Mouse (Mus musculus) embryonic facial prominence, embryonic 11.5 days (tissue): ENCODE measurements around the gene Tbxa2r. TPM values are rescaled to one million over a fixed set of nuclear protein-coding genes. Genes with fewer than 3 reads are reported as not detected.

ENCODE experiments used
- ATAC-seq: fragments of 200-750 bp; cut with Nextera tagmentation; replicated peaks from 2 replicates; pipeline ENCODE4 v1.8.0; 2017; ENCODE audit warnings: low read depth; ENCODE audit not compliant: insufficient number of reproducible peaks, low FRiP score, low TSS enrichment
- DNase-seq: peaks from one replicate; pipeline ENCODE4 v3.0.0-alpha.2; 2015; ENCODE audit warnings: low spot score
- H3K27ac ChIP-seq: fragments of 300-500 bp; sonication (generic); replicated peaks from 2 replicates; pipeline ENCODE4 v1.5.1; 2014; ENCODE audit warnings: mild to moderate bottlenecking, low read depth, low read length, control low read depth
- H3K27me3 ChIP-seq: fragments of 300-500 bp; sonication (generic); 2 replicates; pipeline ENCODE4 v1.6.1; 2014; ENCODE audit warnings: mild to moderate bottlenecking, low read length, moderate library complexity, mixed read lengths; ENCODE audit not compliant: control insufficient read depth, insufficient read depth
- H3K36me3 ChIP-seq: fragments of 300-500 bp; sonication (generic); replicated peaks from 2 replicates; pipeline ENCODE4 v1.6.1; 2014; ENCODE audit warnings: low read depth, mild to moderate bottlenecking, low read length, moderate library complexity, mixed read lengths; ENCODE audit not compliant: control insufficient read depth, insufficient read depth
- H3K4me1 ChIP-seq: fragments of 300-500 bp; sonication (generic); 2 replicates; pipeline ENCODE4 v1.6.1; 2014; ENCODE audit warnings: low read length, mixed read lengths; ENCODE audit not compliant: control insufficient read depth, insufficient read depth
- H3K4me2 ChIP-seq: fragments of 300-500 bp; sonication (generic); 2 replicates; pipeline ENCODE4 v1.6.1; 2014; ENCODE audit warnings: low read depth, mild to moderate bottlenecking, control low read depth, low read length, moderate library complexity
- H3K4me3 ChIP-seq: fragments of 300-500 bp; sonication (generic); 2 replicates; pipeline ENCODE4 v1.5.1; 2014; ENCODE audit warnings: low read depth, low read length, control low read depth
- H3K9ac ChIP-seq: fragments of 300-500 bp; sonication (generic); replicated peaks from 2 replicates; pipeline ENCODE4 v1.6.1; 2014; ENCODE audit warnings: mild to moderate bottlenecking, control low read depth, low read length
- H3K9me3 ChIP-seq: fragments of 300-500 bp; sonication (generic); replicated peaks from 2 replicates; pipeline ENCODE4 v1.6.1; 2016; ENCODE audit warnings: mild to moderate bottlenecking, low read length, inconsistent platforms, mixed read lengths; ENCODE audit not compliant: control insufficient read depth
- WGBS: fragments of 180-500 bp; shearing (Covaris S2); extraction: QIAGEN DNeasy Blood & Tissue Kit; methylation state at CpG from one replicate; pipeline ENCODE4 v1.1.7; 2014; 5-methylcytosine and 5-hydroxymethylcytosine counted together
- polyA plus RNA-seq: library from polyadenylated mRNA; unstranded; fragments of >200 nt; fragmentation: Nextera tagmentation; extraction: Ambion mirVana; gene quantifications from 2 replicates; pipeline ENCODE4 v1.2.1, GENCODE M21; 2014

Tbxa2r gene
- polyA plus RNA-seq, 1 experiment from 2014 or later, result 1.4 TPM

- no peaks in the 10 kb centered on the region for H3K9me3 ChIP-seq
- no peaks in the 10 kb centered on the region for H3K4me1 ChIP-seq
- peaks cover 7% of the 10 kb centered on the region for H3K36me3 ChIP-seq
- WGBS, result 4% methylated on average over 50 of the region's 54 CpGs
- peak within 1 kb of the TSS; percentile 94 for H3K4me3 ChIP-seq
- peak within 1 kb of the TSS; percentile 44 for H3K27ac ChIP-seq
- peak; percentile 98 for DNase-seq
- H3K27me3 ChIP-seq, result no peaks in the 10 kb centered on the region
- peak within 1 kb of the TSS; percentile 82 for H3K4me2 ChIP-seq
- ATAC-seq, result peak; percentile 91
- H3K9ac ChIP-seq, result peak within 1 kb of the TSS; percentile 82
These were observed 55.5 kb downstream of the Tbxa2r start, which contains the start of the genes Dohh and Gm48551 for GRCm38 (mm10) chr10:81383802-81384604. Gene Dohh, plus strand, starts transcription at chr10:81384428. Gene Gm48551, plus strand, starts transcription at chr10:81384466.

- DNase-seq, result no peak
- Histone ChIP-seq H3K36me3 (peaks cover 7% of the 10 kb centered on the region), H3K4me3 (peak overlapping the region; percentile 94), H3K9me3 (no peaks in the 10 kb centered on the region), H3K4me2 (peak overlapping the region; percentile 82), H3K27me3 (no peaks in the 10 kb centered on the region), H3K9ac (peak overlapping the region; percentile 82), H3K27ac (peak overlapping the region; percentile 44), H3K4me1 (no peaks in the 10 kb centered on the region)
- ATAC-seq, result peak; percentile 30; the same call in 1 of the 2 replicates
- WGBS, result 1% methylated on average over 19 of the region's 19 CpGs
These were observed 56.1 kb downstream of the Tbxa2r start for GRCm38 (mm10) chr10:81384605-81384982.

Other genes starting within 250 kb of the Tbxa2r start
- 0.08 TPM in 2 replicates for gene Creb3l3, start 229.9 kb upstream of the Tbxa2r start, polyA plus RNA-seq
- gene Map2k2, start 222.8 kb upstream of the Tbxa2r start, polyA plus RNA-seq, result 191 and 192 TPM in 2 replicates
- 4.9 and 5.5 TPM in 2 replicates for gene Zbtb7a, start 193.5 kb upstream of the Tbxa2r start, polyA plus RNA-seq
- 36.1 and 46.5 TPM in 2 replicates for gene Pias4, start 160.8 kb upstream of the Tbxa2r start, polyA plus RNA-seq
- gene Eef2, start 152.1 kb upstream of the Tbxa2r start, polyA plus RNA-seq, result 417 and 424 TPM in 2 replicates
- 47.4 and 49.4 TPM in 2 replicates for gene Dapk3, start 145.7 kb upstream of the Tbxa2r start, polyA plus RNA-seq
- not detected in 2 replicates for gene 4930442H23Rik, start 144.9 kb upstream of the Tbxa2r start, polyA plus RNA-seq
- gene Nmrk2, start 126.7 kb upstream of the Tbxa2r start, polyA plus RNA-seq, result not detected in 2 replicates
- 4.1 and 5.3 TPM in 2 replicates for gene Atcay, start 97.9 kb upstream of the Tbxa2r start, polyA plus RNA-seq
- gene Zfr2, start 95.6 kb upstream of the Tbxa2r start, polyA plus RNA-seq, result 2.5 and 2.8 TPM in 2 replicates
- 2.6 and 4.0 TPM in 2 replicates for gene Matk, start 75.8 kb upstream of the Tbxa2r start, polyA plus RNA-seq
- 203 and 205 TPM in 2 replicates for gene Mrpl54, start 61.8 kb upstream of the Tbxa2r start, polyA plus RNA-seq
- 35.3 and 41.3 TPM in 2 replicates for gene Apba3, start 61.8 kb upstream of the Tbxa2r start, polyA plus RNA-seq
- 2.5 and 3.3 TPM in 2 replicates for gene Tjp3, start 37.1 kb upstream of the Tbxa2r start, polyA plus RNA-seq
- gene Pip5k1c, start 35.8 kb upstream of the Tbxa2r start, polyA plus RNA-seq, result 41.5 and 46.6 TPM in 2 replicates
- gene Cactin, start 7.6 kb upstream of the Tbxa2r start, polyA plus RNA-seq, result 30.1 and 30.5 TPM in 2 replicates
- not detected in 2 replicates for gene Gipc3, start 14.5 kb downstream of the Tbxa2r start, polyA plus RNA-seq
- 97.9 and 103 TPM in 2 replicates for gene Hmg20b, start 21.7 kb downstream of the Tbxa2r start, polyA plus RNA-seq
- 3.4 and 4.0 TPM in 2 replicates for gene Mfsd12, start 28.8 kb downstream of the Tbxa2r start, polyA plus RNA-seq
- gene 4930404N11Rik, start 37.1 kb downstream of the Tbxa2r start, polyA plus RNA-seq, result not detected in 2 replicates
- 92.1 and 95.0 TPM in 2 replicates for gene Fzr1, start 49.8 kb downstream of the Tbxa2r start, polyA plus RNA-seq
- 45.0 and 52.5 TPM in 2 replicates for gene Dohh, start 55.7 kb downstream of the Tbxa2r start, polyA plus RNA-seq
- 2.5 and 4.1 TPM in 2 replicates for gene Gm48551, start 55.7 kb downstream of the Tbxa2r start, polyA plus RNA-seq
- 0.63 TPM in 1 of 2 replicates, not detected in the other for gene Gm48552, start 60.3 kb downstream of the Tbxa2r start, polyA plus RNA-seq
- gene Smim24, start 64.3 kb downstream of the Tbxa2r start, polyA plus RNA-seq, result 3.4 and 4.1 TPM in 2 replicates
- 13.1 and 16.1 TPM in 2 replicates for gene Nfic, start 126.9 kb downstream of the Tbxa2r start, polyA plus RNA-seq
- gene Celf5, start 154.0 kb downstream of the Tbxa2r start, polyA plus RNA-seq, result 2.5 and 2.7 TPM in 2 replicates
- 31.9 and 44.2 TPM in 2 replicates for gene Ncln, start 167.7 kb downstream of the Tbxa2r start, polyA plus RNA-seq
- gene S1pr4, start 171.4 kb downstream of the Tbxa2r start, polyA plus RNA-seq, result 0.20 and 0.31 TPM in 2 replicates
- 0.77 and 0.92 TPM in 2 replicates for gene Gna15, start 195.5 kb downstream of the Tbxa2r start, polyA plus RNA-seq
- gene Gna11, start 216.5 kb downstream of the Tbxa2r start, polyA plus RNA-seq, result 62.0 and 68.6 TPM in 2 replicates
- gene Aes, start 230.8 kb downstream of the Tbxa2r start, polyA plus RNA-seq, result 303 and 321 TPM in 2 replicates
- gene Tle2, start 245.8 kb downstream of the Tbxa2r start, polyA plus RNA-seq, result 14.1 and 15.3 TPM in 2 replicates